Mouse (Mus musculus) liver (tissue): ENCODE results near the gene Thsd1.

Source experiments
- DNase-seq: peaks from one replicate; pipeline ENCODE4 v3.0.0-alpha.2; 2020; ENCODE audit warnings: mixed read lengths

The Thsd1 gene

GRCm38 (mm10) chr8:22227061-22227877 is at the start of gene Thsd1:
Thsd1 (plus strand) TSS chr8:22227313.
- DNase-seq = peak; percentile 67

- DNase-seq = peak; percentile 83
Observed at GRCm38 (mm10) chr8:22184884-22185283, 42.2 kb upstream of the Thsd1 start.

DNA sequence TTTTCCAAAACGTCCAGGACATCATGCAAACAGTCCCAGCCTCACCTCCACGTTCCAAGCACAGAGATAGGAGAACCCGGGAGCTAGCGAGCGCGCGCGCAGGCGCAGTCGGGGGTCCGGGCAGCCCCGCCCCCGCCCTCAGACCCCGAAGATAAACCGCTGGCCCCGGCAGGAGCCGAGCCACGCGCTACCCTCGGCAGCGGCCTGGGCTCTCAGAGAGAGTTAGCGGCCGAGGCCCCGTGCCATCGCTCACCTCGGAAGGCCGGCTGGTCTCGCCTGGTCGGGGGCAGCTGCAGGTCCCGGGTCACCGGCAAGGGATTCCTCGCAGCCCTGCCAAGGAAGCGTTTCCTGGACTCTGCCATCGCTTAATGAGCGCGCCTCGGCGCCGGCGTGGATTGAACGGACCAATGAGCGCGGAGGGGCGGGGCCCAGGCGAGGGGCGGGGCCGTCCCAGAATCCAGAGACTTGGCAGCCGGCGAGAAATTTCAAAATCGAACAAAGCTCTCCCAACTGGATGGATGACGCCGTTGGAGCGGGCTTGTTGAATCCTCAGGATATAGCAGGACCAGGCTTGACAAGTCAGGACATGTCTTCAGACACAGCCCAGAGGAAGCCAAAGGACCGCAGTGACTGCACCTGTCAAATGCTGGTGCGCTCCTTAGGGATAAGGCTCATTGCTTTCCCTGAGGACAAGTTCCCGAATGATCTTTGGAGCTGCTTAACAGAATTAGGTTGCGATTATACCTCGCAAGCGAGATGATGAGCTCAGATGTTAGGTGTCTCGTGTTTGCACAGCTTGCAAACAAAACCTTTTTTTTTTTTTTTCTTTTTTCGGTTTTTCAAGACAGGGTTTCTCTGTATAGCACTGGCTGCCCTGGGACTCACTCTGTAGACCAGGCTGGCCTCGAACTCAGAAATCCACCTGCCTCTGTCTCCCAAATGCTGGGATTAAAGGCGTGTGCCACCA is 41.4 kb upstream of the Thsd1 start, which contains the start of gene Ckap2:
Ckap2 (minus strand) TSS at position 389 of the 967 bp plus-strand sequence.
- DNase-seq = peak; percentile 97

- DNase-seq = peak; percentile 90
Observed at GRCm38 (mm10) chr8:22192660-22193431, 34.3 kb upstream of the Thsd1 start, which contains the start of gene Vps36. Vps36 (plus strand) TSS chr8:22192809.

DNA sequence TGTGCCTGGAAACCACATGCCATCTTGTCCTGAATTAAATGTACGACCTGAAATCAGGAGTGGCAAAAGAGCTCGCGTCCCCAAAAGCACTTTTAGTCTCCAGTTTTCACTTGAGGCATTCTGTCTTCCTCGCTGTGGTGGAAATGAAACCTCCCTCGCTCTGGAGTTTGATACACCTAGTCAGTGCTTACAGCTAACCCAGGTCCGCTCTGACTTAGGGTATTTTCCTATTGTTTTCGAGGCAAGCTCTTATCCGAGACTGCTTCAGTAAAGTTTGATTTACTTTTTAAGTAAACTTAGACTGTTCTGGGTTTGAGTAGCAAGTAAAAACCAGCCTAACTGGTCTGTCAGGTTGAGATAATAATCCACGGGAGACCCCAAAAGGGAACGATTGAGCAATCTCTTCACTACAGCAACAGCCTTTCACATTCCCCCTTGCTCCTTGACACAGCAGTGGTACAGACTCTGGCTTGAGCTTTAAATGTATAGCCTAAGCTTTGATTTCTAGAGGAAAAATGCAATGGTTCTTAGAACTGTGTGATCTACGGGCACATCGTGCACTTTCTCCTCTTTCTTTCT is 33.6 kb upstream of the Thsd1 start:
- peak; percentile 21 for DNase-seq

DNA sequence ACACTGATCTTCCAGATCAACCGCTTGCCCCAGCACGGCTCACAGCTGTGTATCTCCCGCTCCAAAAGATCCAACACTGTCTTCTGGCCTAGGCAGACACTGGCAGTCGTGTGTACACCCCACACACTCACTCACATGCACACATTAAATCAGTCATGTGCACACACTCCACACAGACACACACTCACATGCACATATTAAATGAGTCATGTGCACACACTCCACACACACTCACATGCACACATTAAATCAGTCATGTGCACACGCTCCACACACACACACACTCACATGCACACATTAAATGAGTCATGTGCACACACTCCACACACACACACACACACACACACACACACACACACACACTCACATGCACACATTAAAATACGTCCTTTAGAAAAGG is 29.2 kb upstream of the Thsd1 start:
- no peak for DNase-seq

DNA sequence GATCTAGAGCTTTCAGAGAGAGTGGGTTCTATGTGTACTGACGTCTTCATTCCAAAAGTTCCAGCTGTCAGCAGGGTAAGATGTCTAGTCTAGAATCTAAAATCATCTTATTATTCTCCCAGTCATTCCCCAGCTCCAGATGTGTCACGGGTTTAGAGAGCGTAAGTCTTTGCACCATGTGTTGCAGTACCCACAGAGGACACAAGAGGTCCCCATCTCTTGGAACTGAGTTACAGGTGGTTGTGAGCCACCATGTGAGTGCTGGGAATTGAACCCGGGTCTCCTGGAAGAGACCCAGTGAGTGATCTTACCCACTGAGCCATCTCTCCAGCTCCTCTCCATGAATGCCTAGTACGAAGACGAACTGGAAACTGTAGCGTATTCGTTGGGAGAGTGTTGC is 27.6 kb upstream of the Thsd1 start:
- no peak for DNase-seq

- no peak for DNase-seq
Observed at GRCm38 (mm10) chr8:22207535-22207934, 19.6 kb upstream of the Thsd1 start.

DNA sequence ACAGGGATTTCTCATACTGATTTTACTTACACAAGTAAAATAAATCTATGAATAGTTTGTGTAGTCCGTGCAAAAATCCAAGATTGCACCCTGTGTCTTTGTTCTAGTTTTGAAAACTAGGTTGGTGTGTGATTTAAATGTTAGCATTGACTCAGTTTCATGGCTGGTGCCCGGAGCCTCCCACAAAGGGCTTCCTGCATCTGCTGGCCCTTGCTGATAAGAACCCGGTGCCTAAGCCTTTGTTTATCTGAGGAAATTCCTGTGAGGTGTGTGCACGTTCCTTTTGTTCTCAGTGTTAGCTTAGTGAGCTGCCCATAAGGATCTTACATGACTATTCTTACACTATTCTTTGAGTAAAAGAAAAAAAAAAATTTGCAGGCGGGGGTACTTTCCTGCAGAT is 18.1 kb upstream of the Thsd1 start:
- peak; percentile 56 for DNase-seq

DNA sequence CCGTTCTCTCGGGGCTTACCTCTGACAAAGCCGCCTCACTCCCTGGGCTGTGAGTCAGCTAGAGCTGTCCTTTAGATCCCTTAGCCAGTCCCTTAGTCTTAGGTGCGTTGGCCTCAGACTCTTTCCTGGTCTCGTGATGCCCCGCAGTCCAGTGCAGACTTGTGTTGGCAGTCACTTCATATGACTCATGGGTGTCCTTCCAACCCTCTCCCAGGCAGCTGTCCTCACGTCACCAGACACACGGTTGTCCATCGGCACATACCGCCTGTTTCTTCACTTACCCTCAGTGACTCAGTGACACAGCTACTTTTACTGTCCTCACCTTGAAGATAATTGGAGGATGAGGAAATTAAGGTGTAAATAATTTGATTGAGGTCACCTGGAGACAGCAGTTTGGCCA is 12.3 kb upstream of the Thsd1 start:
- DNase-seq = no peak

GRCm38 (mm10) chr8:22226361-22226760 is 752 bp upstream of the Thsd1 start:
- DNase-seq = no peak

GRCm38 (mm10) chr8:22228621-22229020 is 1.5 kb downstream of the Thsd1 start:
- DNase-seq = no peak

DNA sequence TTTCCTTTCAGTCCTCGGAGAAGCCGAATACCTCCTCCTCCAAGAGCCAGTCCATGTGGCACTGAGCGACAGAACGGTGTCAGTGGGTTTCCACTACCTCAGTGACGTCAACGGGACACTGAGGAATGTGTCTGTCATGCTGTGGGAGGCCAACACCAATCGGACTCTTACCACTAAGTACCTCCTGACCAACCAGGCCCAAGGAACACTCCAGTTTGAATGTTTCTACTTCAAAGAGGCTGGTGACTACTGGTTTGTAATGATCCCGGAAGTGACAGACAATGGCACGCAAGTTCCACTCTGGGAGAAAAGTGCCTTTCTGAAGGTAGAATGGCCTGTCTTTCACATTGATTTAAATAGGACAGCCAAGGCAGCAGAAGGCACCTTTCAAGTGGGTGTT is 15.9 kb downstream of the Thsd1 start:
- no peak for DNase-seq

DNA sequence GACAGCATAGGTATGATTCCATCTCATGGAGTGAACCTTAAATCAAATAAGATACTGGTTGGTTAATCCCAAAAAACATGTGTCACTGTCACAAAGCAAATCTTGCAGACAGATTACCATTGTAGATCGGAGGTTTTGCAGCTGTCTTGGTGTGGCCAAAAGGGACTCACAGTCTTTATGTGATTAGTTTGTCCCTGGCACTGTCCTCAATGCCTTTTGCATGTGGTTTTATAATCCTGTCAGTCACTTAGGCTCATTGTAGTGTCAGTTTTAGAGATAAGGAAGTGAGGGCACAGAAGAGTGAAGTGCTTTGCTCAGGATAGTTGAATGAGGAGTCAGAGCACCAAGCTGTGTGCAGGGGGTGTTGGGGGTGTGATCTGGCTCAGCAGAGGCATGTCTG is 18.6 kb downstream of the Thsd1 start:
- no peak for DNase-seq

DNA sequence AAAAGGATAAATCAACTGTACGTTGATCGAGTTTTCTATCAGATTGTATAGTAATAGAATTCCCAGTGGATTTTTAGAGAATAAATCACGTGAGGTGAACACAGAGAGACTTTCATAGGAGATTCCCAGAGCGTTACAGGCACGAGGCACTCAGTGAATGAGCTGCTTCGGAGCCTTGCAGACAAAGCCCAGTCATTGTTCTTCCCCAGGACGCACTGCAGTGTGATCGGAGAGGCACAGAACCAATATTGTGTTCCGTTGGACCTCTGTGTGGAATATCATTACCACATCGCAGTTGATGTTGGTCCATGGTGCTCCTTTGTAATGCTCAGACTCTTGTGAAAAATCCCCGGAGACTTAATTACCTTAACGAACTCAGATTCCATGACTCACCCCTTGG is 20.8 kb downstream of the Thsd1 start:
- DNase-seq = no peak

DNA sequence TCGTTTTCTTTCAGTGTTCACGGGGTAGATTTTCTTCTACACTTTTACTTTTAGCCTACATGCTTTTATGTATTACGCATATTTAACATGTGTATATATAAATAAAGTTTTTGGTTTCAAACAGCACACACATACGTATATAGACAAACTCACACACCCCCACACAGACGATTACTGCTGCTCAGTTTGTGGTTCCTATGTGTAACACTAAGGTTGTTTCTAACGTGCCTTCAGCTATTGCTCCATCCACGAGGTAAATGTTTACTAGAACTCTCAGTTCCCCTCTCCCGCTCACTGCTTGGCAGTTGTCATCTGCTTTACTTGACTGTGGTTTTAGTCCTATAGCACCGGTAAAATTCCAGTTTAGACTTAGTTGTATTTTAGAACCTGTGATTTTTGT is 22.0 kb downstream of the Thsd1 start:
- DNase-seq = no peak

DNA sequence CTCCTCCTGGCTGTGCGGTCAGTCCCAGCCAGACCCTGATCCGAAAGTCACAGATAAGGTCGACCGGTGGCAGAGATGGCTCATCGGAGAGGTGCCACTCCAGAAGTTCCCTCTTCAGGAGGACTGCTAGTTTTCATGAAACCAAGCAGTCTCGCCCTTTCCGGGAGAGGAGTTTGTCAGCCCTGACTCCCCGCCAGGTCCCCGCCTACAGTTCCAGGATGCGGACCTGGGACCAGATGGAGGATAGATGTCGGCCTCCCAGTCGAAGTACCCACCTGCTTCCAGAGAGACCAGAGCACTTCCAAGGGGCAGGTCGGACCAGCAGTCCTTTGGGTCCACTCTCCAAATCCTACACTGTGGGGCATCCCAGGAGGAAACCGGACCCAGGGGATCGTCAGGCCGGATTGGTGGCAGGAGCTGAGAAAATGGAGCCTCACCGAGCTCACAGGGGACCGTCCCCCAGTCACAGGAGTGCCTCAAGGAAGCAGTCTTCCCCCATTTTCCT is 31.9 kb downstream of the Thsd1 start:
- DNase-seq = no peak

DNA sequence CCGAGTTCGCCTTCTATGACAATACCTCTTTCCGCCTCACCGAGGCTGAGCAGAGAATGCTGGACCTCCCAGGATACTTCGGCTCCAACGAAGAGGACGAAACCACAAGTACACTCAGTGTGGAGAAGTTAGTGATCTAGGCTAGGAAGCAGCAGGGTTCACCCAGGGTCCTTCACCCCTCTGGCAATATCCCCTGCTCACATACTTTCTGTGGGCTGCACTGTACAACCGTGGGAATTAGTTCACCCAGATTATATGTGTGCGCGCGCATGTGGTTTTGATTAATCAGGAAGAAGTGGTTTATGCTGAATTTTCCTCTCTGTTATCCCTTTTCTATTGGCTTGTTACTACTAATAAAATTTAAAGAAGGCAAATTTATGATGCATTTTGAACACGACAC is 32.4 kb downstream of the Thsd1 start:
- no peak for DNase-seq

DNA sequence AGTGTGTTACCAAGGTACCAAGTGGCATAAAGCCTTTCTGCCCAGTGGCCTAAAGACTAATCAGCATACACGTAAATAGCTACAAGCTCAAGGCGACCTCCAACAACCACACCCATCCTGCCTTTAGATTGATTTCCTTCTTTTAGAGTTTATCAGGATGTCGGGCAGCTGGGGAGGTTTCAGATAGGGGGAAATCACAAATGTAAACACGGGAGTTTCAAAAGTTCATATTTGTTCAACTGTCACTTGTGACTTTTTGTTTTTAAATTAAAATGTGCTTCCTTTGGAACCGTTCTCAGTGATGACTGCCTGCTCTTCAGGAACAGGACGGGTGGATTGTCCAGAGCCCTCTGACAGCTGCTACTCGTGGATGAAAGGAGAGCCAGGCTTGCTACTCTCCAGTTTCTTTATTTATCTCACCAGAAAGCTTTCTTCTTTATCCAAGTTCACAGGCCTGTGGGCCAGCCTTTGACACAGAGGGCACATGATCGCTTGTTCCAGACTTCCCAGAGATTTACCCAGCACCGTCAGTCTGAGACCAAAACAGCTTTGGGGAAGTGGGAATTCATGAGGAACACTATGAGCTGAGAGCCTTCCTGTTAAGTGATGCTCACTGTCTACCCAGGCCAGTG is 33.1 kb downstream of the Thsd1 start:
- no peak for DNase-seq

DNA sequence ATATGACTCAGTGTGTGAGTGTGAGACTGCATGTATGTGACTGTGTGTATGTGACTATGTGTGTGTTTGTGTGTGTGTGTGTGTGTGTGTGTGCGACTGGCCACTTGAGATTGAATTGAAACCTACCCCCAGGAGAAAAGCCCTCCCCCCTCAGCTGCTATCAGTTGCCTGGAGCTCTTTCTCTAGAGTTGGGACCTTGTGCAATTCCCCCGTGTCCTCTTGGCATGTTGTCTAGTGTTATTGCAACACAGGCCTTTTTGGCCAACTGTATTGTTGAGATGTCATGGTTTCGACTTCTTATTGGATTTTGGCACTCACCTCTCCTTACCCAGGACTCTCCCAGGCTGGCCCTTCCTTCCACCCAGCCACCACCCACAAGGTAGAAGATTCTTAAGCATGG is 35.2 kb downstream of the Thsd1 start:
- DNase-seq = no peak

DNA sequence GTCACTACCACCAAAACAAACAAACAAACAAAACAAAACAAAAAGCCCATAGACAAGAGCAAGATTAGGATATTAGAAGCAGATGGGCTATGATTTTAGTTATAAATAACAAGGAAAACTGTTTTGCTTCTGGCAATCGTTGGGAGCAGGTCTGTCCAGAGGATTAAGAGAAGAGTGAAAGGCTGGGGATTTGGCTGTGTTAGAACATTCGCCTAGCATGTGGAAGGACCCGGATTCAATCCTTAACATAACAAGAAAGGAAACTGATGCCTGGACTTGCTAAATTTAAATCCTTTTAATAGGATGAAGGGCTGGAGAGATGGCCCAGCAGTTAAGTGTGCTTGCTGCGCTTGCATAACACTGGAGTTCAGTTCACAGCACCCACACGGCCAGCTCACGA is 37.2 kb downstream of the Thsd1 start:
- no peak for DNase-seq

DNA sequence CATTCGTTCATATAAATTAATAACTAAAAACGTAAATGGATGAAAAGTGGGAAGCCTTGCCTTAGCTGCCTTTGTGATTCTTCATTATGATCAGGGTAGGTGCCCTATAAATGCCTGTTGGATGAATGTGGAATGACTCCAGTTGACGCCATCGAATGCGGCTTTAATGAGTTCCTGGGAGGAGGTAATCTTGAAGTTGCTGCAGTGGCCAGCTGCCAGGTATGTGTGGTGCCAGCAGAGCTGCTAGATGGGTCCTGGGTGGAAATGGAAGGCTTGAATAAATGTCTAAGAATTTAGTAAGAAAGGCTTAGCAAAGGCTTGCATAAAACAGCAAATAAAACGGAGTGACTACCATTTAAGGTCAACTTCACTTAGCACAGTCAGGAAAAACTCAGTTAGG is 37.7 kb downstream of the Thsd1 start:
- DNase-seq = no peak
